Mouse (Mus musculus) common myeloid progenitor, adult 5-6 weeks (primary cell): ENCODE measurements around the gene Igsf9b. TPM values are rescaled to one million over a fixed set of nuclear protein-coding genes. Genes with fewer than 3 reads are reported as not detected.

Experiments
- ATAC-seq: replicated peaks from 2 replicates; pipeline ENCODE4 v1.8.0; 2016; ENCODE audit warnings: low read depth, mild to moderate bottlenecking, moderate TSS enrichment, inconsistent platforms; ENCODE audit not compliant: poor library complexity, severe bottlenecking
- total RNA-seq: library from RNA; stranded (forward); fragments of 200-1000, 187-1606 nt; gene quantifications from 2 replicates; pipeline ENCODE4 v1.2.3, GENCODE M21; 2017

The Igsf9b gene
- total RNA-seq, 1 experiment from 2014 or later = 0.18 TPM

DNA sequence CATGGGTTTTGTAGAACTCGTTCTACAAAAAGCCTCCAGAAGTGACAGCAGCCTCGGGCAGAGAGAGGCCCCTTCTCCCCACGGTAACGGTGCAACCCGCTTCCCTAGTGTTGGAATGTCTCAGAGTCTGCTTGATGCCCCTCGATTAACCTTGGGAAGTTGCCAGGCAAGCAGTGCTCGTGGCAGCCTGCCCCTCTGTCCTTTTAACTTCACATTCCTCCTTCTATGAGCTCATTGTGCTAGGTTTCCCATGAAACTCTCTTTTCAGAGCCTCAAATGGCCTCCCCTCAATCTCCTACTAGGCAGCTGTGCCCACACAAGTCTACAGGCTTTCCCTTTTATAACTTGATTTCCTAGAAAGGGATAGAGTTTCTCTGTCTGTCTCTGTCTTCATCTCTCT lies 10.6 kb upstream of the Igsf9b start:
- ATAC-seq = no peak

DNA sequence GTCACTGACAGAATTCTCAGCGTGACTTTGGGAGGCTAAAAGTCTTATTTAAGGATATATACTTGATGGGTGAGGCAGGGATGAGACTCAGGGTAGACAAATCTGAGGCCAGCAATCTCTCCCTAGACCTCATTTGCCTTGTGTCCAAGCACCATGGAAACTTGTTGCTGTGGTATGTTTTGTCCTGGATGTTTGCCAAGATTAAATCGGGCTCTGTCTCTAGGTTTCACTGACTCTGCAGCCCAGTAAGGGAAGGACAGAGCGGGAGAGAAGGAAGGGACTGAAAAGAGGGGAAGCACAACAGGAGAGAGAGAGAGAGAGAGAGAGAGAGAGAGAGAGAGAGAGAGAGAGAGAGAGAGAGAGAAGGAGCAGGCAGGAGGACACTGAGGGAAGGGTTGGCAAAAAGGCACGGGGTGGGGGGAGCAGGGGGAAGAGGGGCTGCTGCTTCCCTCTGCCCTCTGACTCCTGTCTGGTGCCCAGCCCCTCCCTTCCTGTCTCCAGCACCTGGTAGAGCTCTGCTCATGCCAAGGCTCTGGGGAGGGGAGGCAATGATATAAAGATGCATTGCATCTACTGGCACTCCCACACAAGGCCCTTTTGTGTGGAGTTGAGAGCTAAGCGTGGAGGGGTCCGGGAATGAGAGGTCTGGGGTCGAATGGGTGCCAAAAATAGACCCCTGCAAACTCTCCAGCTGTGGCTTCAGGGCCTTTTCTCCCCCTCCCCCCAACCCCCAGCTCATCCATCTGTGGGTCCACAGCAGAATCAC lies 9.3 kb upstream of the Igsf9b start:
- ATAC-seq = no peak

DNA sequence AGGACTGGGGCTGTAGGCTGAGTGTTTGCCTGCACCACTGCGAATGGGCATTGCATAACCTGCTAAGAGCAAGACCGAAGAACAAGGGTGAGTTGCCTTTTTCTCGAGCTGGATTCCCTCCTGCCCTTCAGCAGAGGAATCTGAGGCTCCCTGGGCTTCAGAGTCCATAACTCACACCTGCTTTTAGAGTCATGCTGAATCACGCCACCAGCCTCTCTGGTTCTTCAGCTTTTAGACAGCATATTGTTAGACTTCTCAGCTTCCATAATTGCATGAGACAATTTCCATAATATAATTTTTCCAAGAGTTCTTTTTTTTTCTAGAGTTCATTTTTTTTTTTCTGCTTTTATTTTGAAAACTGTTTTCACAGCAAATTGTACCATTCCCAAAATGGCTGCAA lies 4.6 kb upstream of the Igsf9b start:
- no peak for ATAC-seq

DNA sequence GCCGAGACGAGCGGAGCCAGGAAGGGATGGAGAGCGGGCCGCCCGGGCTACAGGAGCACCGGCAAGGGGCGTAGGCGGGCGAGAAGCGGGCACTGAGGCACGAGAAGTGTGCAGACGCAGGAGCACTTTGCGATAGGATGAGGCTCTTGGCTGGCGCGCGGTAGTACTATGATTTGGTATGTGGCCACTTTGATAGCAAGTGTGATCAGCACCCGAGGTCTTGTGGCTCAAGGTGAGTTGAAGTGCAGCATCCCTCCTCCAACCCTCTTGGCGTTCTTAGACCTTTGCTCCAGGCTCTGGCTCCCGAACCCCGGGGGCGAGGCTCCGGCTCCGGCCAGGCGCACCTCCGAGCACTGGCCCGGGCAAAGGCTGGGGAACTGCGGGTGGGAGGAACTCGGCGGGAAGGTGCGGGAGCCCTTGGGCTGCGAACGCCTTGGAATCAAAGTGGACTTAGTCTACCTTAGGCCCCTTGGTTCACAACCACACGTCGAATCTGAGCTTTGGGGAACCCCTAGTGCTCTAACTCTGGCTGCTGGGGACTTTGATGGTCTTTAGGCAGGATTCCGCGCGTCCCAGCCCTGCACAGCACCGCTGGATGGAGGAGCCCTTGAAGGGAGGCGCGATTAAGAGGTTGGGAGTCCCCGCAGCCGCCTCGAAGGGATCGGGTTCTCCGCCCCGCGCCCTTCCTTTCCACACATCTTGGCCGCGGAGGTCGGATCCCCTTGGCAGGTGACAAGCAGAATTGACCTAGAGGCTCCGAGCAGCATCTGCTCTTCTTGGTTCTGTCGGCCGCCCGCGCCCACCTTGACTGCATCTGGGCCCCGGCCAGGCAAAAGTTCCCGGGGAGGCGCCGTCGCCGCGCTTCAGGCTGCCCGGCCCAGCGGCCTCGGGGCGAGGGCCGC lies 533 bp downstream of the Igsf9b start:
- ATAC-seq = no peak; the same call in 1 of the 2 replicates

DNA sequence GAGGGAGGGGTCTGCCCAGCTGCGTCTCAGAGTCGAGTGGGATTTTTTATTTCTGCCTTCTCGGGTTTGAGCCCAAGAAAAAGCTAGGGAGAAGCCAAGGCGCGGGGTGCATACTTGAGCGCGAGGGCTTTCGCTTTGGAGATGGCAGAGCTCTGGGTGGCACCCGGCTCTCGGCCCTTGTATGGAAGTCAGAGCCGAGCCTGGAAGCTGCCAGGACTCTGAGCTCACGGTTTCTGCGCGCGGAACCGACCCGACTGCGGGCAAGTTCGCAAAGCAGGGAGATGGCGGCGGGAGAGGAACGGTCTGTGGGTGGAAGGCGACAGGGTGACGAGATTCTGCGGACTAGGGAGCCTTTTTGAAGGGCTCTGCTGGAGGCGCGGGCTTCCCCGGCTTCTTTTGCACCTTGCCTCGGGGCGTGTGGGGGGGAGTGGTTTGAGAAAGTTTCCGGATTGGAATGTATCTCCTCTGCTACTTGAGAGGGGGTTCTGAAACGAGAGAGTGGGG lies 1.2 kb downstream of the Igsf9b start:
- ATAC-seq = no peak

DNA sequence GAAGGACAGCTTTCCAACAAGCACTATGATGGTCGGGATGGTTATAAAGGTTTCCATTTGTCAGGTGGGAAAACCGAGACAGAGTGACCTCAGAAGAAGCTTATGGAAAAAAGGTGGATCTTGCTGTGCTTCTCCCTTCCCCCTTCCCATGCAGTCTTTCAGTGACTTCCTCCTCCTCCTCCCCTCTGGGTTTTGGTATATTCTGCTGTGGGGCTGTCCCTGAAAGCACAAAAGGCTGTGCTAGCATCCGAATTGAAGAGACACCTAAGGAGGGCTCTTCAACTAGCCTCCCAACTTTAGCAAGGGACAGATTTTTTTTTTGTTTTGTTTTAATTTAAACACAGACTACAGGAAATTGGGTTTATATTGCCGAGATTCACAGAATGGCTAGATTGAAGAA lies 1.7 kb downstream of the Igsf9b start:
- ATAC-seq = no peak

DNA sequence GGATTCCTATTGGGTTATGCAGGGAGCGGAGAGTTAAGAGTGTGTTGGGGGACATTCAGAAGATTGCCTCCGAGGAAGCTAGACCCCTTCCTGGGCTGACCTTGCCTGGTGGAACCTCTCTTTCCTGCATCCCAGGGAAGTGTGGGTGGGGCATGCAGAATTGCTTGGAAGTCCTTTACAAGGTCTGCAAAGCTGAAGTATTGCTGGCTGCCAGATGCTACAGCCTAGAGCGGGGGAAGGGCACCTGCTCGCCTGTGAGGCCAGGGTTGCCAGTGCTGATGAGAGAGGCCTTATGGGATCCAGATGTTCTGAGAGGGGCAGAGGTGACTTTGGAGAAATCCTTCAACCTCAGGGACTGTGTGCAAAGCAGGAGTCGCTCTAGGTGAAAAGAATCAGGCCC lies 2.5 kb downstream of the Igsf9b start:
- ATAC-seq = no peak

DNA sequence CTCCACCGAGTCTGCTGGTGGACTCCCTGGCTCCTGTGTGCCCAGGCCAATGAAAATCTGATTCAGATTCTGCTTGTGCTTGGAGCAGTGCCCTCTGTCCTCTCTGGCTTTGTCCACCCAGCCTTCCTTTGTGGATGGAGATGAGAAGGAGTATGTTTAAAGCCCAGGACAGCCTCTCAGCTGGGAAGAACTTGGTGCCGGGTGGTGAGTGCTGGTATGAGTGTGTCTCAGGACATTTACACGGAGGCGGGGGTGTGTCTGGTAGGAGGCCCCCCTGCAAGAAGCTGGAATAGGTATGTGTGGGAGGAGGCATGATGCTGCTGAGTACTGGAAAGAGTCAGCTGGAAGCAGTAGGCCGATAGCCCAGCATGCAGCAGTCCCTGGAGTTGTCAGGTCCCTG lies 3.3 kb downstream of the Igsf9b start:
- no peak for ATAC-seq

DNA sequence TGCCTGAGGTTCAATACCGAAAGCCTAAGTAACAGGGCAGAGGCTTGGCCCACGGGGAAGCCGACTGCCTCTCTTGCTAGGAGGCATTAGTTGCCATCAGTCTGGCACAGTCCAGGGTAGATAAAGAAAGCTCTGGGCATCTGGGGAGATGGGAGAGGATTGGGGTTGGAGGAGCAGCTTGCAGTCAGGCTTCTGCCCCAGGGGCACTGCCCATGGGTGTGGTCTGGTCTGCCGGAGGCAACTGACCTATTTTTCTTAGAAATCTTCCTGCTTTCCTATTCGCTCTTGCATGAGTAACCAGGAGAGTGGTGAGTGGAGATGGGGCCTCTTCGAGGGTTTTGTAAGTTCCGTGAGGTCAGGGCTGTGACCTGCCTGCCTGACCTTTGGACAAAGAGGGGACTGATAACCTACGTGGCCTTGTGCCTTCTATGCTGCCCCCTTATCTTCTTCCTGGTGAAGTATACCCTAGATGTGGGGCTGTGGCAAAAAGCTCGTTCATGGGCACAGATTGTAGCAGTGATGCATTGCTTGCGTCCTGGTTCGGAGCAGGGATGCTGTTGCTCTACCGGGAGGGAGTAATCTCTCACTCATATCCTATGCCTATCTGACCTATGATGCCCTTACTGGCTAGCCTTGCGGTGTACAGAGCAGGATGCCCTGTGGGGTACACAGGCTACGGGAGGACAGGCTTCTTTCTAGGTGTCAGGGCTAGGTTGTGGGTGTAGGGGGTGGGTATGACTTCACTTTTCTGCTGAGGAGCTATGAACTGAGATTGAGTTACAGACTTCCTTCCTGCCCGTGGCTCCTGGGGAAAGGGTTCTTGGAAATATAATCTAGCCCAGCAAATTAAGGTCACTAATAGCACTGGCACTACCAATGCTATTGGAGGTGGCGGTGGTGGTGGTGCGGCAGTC lies 4.8 kb downstream of the Igsf9b start:
- no peak for ATAC-seq

DNA sequence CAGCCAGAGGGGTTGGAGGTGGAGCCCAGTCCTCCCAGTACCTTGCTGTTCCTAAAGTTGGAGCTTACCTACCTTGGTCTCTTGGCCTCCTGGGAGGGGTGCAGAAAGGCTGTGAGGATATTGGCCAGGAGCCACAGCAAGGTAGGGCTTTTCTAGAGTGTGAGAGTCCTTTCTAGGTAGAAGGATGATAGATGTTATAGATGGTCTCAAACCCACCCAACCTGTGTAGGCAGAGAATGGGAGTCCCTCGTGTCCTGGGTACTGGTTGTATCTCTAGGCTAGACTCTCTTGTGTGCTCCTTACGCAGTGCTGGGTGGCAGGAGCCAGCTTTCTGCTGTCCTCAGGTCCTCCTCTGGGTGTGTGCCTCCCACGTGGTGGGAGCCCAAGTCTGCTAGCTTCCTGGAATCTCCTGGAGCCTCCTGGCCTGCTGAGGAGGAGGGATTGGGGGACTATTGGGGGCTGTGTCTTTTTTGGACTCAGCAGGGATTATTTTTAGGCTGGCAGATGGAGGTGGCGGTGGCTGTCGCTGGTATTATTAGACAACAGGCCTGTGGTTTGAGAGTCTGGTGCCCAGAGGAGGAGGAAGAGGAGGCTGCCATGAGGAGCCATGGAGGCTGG lies 5.6 kb downstream of the Igsf9b start:
- no peak for ATAC-seq

DNA sequence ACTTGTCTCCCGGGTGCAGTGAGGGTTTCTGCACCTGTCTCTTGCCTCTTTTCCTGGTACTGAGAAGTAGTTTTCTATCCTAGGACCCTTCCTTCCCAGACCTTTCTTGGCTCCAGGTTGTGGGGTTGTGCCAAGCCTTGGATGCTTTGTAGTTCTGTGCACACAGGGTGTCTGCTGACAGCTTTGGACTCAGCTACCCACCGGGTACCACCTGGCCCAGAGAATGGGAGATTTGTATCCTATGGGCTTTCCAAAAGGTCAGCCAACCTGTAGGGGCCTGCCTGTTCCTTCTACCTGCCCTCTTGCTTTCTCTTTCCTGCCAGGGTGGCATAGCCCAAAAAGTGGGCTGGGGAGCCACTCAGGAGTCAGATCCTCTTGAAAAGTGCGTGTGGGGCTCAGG lies 6.5 kb downstream of the Igsf9b start:
- ATAC-seq = no peak

DNA sequence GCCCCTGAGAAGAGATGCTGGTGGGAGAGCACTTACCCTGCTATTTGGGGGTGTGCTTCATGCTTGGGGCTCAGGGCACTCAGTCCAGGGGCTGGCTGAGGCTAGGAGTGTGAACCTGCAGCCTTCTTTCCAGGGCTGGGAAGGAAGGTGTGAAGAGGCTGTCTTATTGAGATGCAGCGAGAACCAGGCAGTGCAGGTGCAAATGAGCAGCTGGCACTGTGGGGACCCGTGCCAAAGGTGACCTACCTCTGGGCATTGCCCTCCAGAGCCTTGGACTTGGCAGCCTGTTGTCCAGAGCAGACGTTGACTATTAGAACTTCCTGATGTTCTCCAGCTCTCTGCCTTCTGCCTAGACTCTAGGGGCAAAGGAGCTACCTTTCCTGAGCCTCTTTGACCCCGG lies 7.6 kb downstream of the Igsf9b start:
- ATAC-seq = no peak

DNA sequence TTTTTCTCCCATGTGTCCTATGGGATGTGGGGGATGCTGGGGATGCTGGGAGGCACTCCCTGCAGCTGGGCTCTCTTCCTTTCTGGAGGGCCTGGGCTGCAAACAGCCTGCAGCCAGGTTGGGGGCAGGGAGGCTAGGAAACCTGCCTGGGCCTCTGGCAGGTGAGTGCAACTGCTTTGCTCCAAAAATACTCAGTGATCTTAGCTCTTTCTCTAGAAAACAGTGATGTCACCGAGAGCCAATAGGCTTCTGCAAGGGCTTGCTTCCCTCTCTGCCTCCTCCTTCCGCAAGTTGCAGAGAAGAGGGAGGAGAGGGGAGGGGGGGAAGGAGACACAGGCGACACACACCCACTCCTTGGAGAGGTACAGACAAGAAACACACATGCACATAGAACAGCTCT lies 8.3 kb downstream of the Igsf9b start:
- ATAC-seq = no peak

DNA sequence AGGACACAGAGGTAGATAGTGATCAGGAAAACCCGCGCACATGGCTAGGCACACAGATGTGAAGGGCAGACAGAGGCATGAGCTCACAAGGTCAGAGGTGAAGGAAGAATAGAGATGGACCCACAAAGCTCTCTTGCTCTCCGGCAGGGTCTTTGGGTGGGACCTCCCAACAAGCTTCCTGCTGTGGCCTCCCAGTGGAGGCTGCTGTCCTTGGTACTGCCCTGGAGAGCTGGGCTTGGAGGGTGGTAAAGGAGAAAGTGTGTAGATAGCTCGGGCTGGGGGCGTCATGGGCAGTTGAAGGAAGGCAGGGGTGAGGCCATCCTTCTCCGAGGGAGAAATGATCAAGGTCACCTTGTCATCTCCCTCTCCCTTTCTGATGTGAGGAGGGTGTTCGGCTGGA lies 9.0 kb downstream of the Igsf9b start:
- ATAC-seq = peak; percentile 56

DNA sequence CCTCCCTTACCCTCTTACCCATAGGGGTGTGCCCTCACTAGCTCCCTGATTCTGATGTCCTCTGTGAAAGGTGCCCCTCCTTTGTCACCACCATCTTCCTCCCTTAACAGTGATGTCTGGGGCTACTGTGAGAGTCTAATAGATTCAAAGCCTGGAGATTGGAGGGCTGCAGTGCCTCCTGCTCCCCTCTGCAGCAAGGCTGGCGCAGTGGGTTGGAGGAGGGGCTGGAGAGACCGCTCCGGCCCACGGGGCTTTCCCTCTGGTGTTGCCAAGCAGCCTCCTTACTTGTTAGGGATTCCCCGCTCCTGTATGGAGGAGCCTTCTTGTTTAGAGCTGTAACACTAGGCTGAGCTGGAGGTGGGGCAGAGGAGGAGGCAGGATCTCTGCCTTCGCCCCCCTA lies 9.6 kb downstream of the Igsf9b start:
- ATAC-seq = no peak

DNA sequence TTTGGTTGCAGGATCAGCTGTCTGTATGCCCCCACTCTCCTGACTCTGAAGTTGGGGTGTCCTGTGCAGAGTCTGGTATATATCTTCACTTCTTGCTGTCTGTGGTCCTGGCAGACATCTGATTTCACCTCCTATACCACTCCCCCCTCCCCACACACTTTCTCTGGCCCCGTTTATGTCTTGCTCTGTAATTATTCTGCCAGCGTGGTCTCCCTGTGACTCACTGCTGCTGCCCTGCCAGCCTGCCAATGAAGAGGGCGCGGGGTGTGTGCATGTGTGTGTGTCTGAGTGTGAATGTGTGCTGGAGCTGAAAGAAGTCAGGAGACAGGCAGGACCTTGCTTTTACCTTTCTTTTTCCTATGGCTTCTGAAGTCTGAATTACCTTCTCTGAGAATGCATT lies 11.0 kb downstream of the Igsf9b start:
- no peak for ATAC-seq

DNA sequence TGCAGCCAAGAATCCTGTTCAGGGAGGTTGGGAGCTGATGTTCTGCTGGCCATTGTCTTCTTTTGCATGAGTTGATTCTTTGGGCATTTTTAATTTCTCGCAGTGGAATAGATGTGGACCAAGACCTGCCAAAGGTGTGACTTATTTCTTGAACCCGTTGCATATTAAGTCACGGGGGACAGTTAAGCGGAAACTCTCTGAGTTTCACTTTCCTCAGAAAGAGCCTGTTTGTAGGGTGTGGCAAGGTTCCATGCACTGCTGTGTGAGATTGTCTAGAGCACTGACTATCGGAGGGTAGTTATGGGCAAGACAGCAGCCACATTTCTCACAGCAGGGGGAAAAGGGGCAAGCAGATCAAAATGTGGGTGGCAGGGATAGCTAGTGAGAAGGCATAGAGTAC lies 14.4 kb downstream of the Igsf9b start:
- no peak for ATAC-seq

DNA sequence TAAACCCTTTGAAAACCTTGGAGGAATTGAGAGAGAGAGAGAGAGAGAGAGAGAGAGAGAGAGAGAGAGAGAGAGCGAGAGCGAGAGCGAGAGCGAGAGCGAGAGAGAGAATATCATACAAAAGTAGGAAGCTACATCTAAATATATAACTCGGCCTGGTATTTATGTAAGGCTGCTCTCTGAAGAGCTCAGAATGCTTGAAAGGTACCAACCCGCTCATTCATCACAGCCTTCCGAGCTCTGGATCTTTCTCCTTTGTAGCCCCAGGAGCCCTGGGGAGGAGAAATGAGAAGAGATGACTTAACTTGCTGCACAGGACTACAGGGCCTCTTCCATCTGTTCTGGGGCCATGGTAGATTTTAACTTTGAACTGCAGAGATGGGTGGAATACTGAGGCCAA lies 22.3 kb downstream of the Igsf9b start:
- ATAC-seq = no peak

DNA sequence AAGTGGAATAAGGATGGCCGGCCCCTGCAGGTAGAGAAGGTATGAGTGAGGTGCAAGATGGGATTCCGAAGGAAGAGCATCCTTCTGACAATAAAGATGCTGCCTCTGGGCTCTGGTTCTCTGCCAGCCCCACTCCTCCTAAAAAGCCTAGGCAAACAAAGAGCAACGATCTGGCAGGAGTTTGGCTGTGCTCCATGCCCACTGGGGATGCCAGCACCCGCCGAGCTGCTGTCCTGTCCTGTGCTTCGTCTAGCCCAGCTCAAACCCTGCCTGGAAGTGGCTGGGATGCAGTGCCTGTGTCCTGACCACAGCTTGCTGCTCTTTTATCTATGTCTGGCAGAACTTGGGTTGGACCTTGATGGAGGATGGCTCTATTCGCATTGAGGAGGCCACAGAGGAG lies 23.3 kb downstream of the Igsf9b start:
- no peak for ATAC-seq

DNA sequence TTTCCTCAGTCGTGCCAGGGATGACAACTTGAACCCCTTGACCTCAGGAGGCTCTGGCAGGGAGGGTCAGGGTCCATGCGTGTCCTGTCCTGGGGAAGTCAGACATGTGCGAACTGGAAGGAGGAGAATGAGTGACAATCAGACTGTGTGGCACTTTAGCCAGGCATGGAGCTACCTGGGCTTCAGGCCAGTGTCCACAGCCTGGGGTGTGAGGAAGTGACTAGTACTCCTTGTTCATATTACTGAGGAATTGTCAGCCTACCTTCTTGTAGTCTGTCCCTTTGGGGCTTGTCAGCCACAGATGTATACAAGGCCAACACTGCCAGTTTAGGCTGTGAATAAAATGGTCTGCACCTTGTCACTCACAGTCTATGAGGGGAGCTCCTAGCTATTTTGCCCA lies 24.4 kb downstream of the Igsf9b start:
- no peak for ATAC-seq
